Mouse (Mus musculus) heart, embryonic 11.5 days (tissue): ENCODE measurements at regions not wholly inside any gene's neighbourhood (a gene's known extent, or its start where the extent isn't known, plus 50 kb on each side); places are given as distances from the start of the nearest gene placed in this dataset.
"Not testable (repeated sequence)": the region's sequence is repeated elsewhere in the genome, so short reads cannot be mapped to it uniquely, and the experiment has no call there.

ENCODE experiments used
- ATAC-seq: fragments of 200-750 bp; cut with Nextera tagmentation; replicated peaks from 2 replicates; pipeline ENCODE4 v1.8.0; 2017; ENCODE audit warnings: moderate library complexity; ENCODE audit not compliant: insufficient number of reproducible peaks, low FRiP score, low TSS enrichment
- H3K27ac ChIP-seq: fragments of 300-500 bp; sonication (generic); 2 replicates; pipeline ENCODE4 v1.5.1; 2014; ENCODE audit warnings: mild to moderate bottlenecking, low read depth, low read length
- H3K27me3 ChIP-seq: fragments of 300-500 bp; sonication (generic); 2 replicates; pipeline ENCODE4 v1.6.1; 2014; ENCODE audit warnings: mild to moderate bottlenecking, low read length, mixed read lengths; ENCODE audit not compliant: control insufficient read depth, insufficient read depth
- H3K36me3 ChIP-seq: fragments of 300-500 bp; sonication (generic); 2 replicates; pipeline ENCODE4 v1.6.1; 2014; ENCODE audit warnings: mild to moderate bottlenecking, low read length, moderate library complexity, mixed read lengths; ENCODE audit not compliant: control insufficient read depth, insufficient read depth
- H3K4me1 ChIP-seq: fragments of 300-500 bp; sonication (generic); 2 replicates; pipeline ENCODE4 v1.6.1; 2014; ENCODE audit warnings: low read length; ENCODE audit not compliant: control insufficient read depth, insufficient read depth
- H3K4me2 ChIP-seq: fragments of 300-500 bp; sonication (generic); 2 replicates; pipeline ENCODE4 v1.6.1; 2014; ENCODE audit warnings: mild to moderate bottlenecking, moderate library complexity
- H3K4me3 ChIP-seq: fragments of 300-500 bp; sonication (generic); 2 replicates; pipeline ENCODE4 v1.5.1; 2014; ENCODE audit warnings: low read depth, low read length
- H3K9ac ChIP-seq: fragments of 300-500 bp; sonication (generic); 2 replicates; pipeline ENCODE4 v1.6.1; 2014; ENCODE audit warnings: mild to moderate bottlenecking, low read depth, low read length, moderate library complexity
- H3K9me3 ChIP-seq: fragments of 300-500 bp; sonication (generic); replicated peaks from 2 replicates; pipeline ENCODE4 v1.6.1; 2016; ENCODE audit warnings: low read length; ENCODE audit not compliant: control insufficient read depth
- WGBS: fragments of 180-500 bp; shearing (Covaris S2); extraction: QIAGEN DNeasy Blood & Tissue Kit; methylation state at CpG from one replicate; pipeline ENCODE4 v1.1.7; 2014; ENCODE audit not compliant: insufficient replicate concordance; 5-methylcytosine and 5-hydroxymethylcytosine counted together

GRCm38 (mm10) chr3:21768081-21768480 lies 308.4 kb upstream of the Tbl1xr1 start:
- H3K9me3 ChIP-seq: no peaks in the 10 kb centered on the region
- H3K4me2 ChIP-seq: no peak overlapping the region
- no peak overlapping the region for H3K4me3 ChIP-seq
- no peak for ATAC-seq
- H3K27me3 ChIP-seq: no peaks in the 10 kb centered on the region
- no peak overlapping the region for H3K27ac ChIP-seq
- H3K9ac ChIP-seq: no peak overlapping the region
- peaks cover 5% of the 10 kb centered on the region for H3K4me1 ChIP-seq
- WGBS: 90% methylated on average over 1 of the region's 1 CpGs
- H3K36me3 ChIP-seq: no peaks in the 10 kb centered on the region

- Histone ChIP-seq H3K27ac (no peak overlapping the region), H3K9ac (no peak overlapping the region), H3K4me1 (peaks cover 5% of the 10 kb centered on the region), H3K36me3 (no peaks in the 10 kb centered on the region), H3K4me3 (no peak overlapping the region), H3K27me3 (no peaks in the 10 kb centered on the region), H3K9me3 (no peaks in the 10 kb centered on the region), H3K4me2 (no peak overlapping the region)
- WGBS: 17% methylated on average over 9 of the region's 9 CpGs
- ATAC-seq: no peak
Observed at GRCm38 (mm10) chr3:21769920-21770547, 306.4 kb upstream of the Tbl1xr1 start.

GRCm38 (mm10) chr3:21771752-21772298 lies 304.6 kb upstream of the Tbl1xr1 start:
- no peaks in the 10 kb centered on the region for H3K27me3 ChIP-seq
- 82% methylated on average over 4 of the region's 4 CpGs for WGBS
- H3K27ac ChIP-seq: no peak overlapping the region
- no peaks in the 10 kb centered on the region for H3K9me3 ChIP-seq
- no peak overlapping the region for H3K4me2 ChIP-seq
- H3K4me1 ChIP-seq: peaks cover 5% of the 10 kb centered on the region
- H3K36me3 ChIP-seq: no peaks in the 10 kb centered on the region
- no peak overlapping the region for H3K9ac ChIP-seq
- H3K4me3 ChIP-seq: no peak overlapping the region
- no peak for ATAC-seq

- 80% methylated on average over 4 of the region's 4 CpGs for WGBS
- no peak overlapping the region for H3K4me3 ChIP-seq
- no peak overlapping the region for H3K27ac ChIP-seq
- no peaks in the 10 kb centered on the region for H3K9me3 ChIP-seq
- no peak overlapping the region for H3K9ac ChIP-seq
- no peak for ATAC-seq
- no peak overlapping the region for H3K4me2 ChIP-seq
- no peaks in the 10 kb centered on the region for H3K27me3 ChIP-seq
- peaks cover 5% of the 10 kb centered on the region for H3K4me1 ChIP-seq
- H3K36me3 ChIP-seq: no peaks in the 10 kb centered on the region
Observed at GRCm38 (mm10) chr3:21774172-21774842, 302.1 kb upstream of the Tbl1xr1 start.

GRCm38 (mm10) chr3:21778789-21779188 lies 297.7 kb upstream of the Tbl1xr1 start:
- no peaks in the 10 kb centered on the region for H3K27me3 ChIP-seq
- ATAC-seq: no peak
- no peak overlapping the region for H3K9ac ChIP-seq
- H3K4me1 ChIP-seq: no peaks in the 10 kb centered on the region
- H3K4me2 ChIP-seq: no peak overlapping the region
- H3K36me3 ChIP-seq: no peaks in the 10 kb centered on the region
- no peak overlapping the region for H3K4me3 ChIP-seq
- H3K27ac ChIP-seq: no peak overlapping the region
- WGBS: 41% methylated on average over 4 of the region's 4 CpGs
- H3K9me3 ChIP-seq: no peaks in the 10 kb centered on the region

GRCm38 (mm10) chr3:21791983-21792631 lies 284.3 kb upstream of the Tbl1xr1 start:
- WGBS: 67% methylated on average over 4 of the region's 4 CpGs

GRCm38 (mm10) chr3:21798139-21798538 lies 278.3 kb upstream of the Tbl1xr1 start:
- H3K4me3 ChIP-seq: no peak overlapping the region
- no peak overlapping the region for H3K4me2 ChIP-seq
- WGBS: 51% methylated on average over 1 of the region's 1 CpGs
- no peak for ATAC-seq
- no peaks in the 10 kb centered on the region for H3K4me1 ChIP-seq
- H3K9me3 ChIP-seq: no peaks in the 10 kb centered on the region
- no peak overlapping the region for H3K9ac ChIP-seq
- H3K27ac ChIP-seq: no peak overlapping the region
- H3K36me3 ChIP-seq: no peaks in the 10 kb centered on the region
- no peaks in the 10 kb centered on the region for H3K27me3 ChIP-seq

More at GRCm38 (mm10) chr3:21791983-21792631, 284.3 kb upstream of the Tbl1xr1 start:
- ATAC-seq: no peak
- H3K4me3 ChIP-seq: no peak overlapping the region
- no peak overlapping the region for H3K4me2 ChIP-seq
- no peak overlapping the region for H3K27ac ChIP-seq
- H3K9ac ChIP-seq: no peak overlapping the region
- H3K9me3 ChIP-seq: no peaks in the 10 kb centered on the region
- no peaks in the 10 kb centered on the region for H3K27me3 ChIP-seq
- H3K36me3 ChIP-seq: no peaks in the 10 kb centered on the region
- no peaks in the 10 kb centered on the region for H3K4me1 ChIP-seq

- H3K27me3 ChIP-seq, ATAC-seq, H3K4me2 ChIP-seq, H3K4me3 ChIP-seq, H3K9me3 ChIP-seq, H3K4me1 ChIP-seq, H3K9ac ChIP-seq, H3K27ac ChIP-seq, H3K36me3 ChIP-seq: not testable (repeated sequence)
- 81% methylated on average over 2 of the region's 2 CpGs for WGBS
Observed at GRCm38 (mm10) chr3:21803886-21804285, 272.6 kb upstream of the Tbl1xr1 start.
